Mouse (Mus musculus) brain, embryonic 14.5 days (tissue): ENCODE measurements around the gene Me3.

ENCODE experiments used
- CTCF ChIP-seq: fragments of 200-500 bp; IDR thresholded peaks from 2 replicates; pipeline ENCODE4 v1.5.1; 2012; ENCODE audit warnings: inconsistent platforms, mild to moderate bottlenecking, moderate library complexity, borderline replicate concordance; ENCODE audit not compliant: insufficient read depth, insufficient read length; ENCODE audit errors: extremely low read depth
- POLR2A ChIP-seq: fragments of 200-500 bp; IDR thresholded peaks from 2 replicates; pipeline ENCODE4 v1.6.1; 2012; ENCODE audit warnings: mild to moderate bottlenecking, inconsistent platforms, borderline replicate concordance; ENCODE audit not compliant: poor library complexity, insufficient read depth, insufficient read length, severe bottlenecking; ENCODE audit errors: extremely low read depth

DNA sequence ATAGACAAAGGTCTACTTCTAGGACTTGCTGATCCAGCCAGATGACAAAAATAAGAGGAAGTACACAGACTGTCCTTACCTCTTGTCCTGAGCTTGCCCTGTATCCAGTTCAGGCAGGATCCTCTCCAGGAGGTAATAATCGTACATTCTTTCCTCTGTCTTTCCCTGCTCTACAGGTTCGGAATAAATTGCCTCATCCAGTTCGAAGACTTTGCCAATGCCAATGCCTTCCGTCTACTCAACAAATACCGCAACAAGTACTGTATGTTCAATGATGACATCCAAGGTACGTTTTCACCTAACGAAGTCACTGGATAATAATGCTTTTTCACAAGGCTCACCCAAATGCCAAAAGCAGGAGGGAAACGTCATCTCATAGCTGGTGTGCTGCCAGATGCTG lies 201.3 kb downstream of the Me3 start:
- TF ChIP-seq CTCF (no peak), POLR2A (no peak)
